Mouse (Mus musculus) G1E (cell line): ENCODE measurements around the gene Nit1. TPM values are rescaled to one million over a fixed set of nuclear protein-coding genes. Genes with fewer than 3 reads are reported as not detected.
"Not testable (repeated sequence)": the region's sequence is repeated elsewhere in the genome, so short reads cannot be mapped to it uniquely, and the experiment has no call there.

Source experiments
- ATAC-seq: 2 replicates; pipeline ENCODE4 v1.8.0; 2016; ENCODE audit warnings: mild to moderate bottlenecking; ENCODE audit not compliant: insufficient number of reproducible peaks, poor library complexity, low FRiP score, severe bottlenecking; ENCODE audit errors: extremely low read depth
- DNase-seq: peaks from one replicate; pipeline ENCODE4 v3.0.0; 2012; ENCODE audit warnings: low spot score
- H3K27me3 ChIP-seq: 2 replicates; pipeline ENCODE4 v1.6.1; 2012; ENCODE audit warnings: mild to moderate bottlenecking, low read length, inconsistent platforms; ENCODE audit not compliant: insufficient read depth
- H3K36me3 ChIP-seq: replicated peaks from 2 replicates; pipeline ENCODE3; 2012; ENCODE audit warnings: mild to moderate bottlenecking, inconsistent platforms
- H3K4me1 ChIP-seq: 2 replicates; pipeline ENCODE4 v1.6.1; 2012; ENCODE audit warnings: low read depth, low read length, inconsistent platforms, mixed read lengths; ENCODE audit not compliant: insufficient read depth
- H3K4me3 ChIP-seq: 2 replicates; pipeline ENCODE4 v1.5.1; 2012; ENCODE audit warnings: low read depth, mild to moderate bottlenecking, inconsistent platforms, low read length, moderate library complexity, mixed read lengths
- H3K9me3 ChIP-seq: replicated peaks from 2 replicates; pipeline ENCODE4 v1.6.1; 2012; ENCODE audit warnings: inconsistent platforms
- CTCF ChIP-seq: IDR thresholded peaks from 2 replicates; pipeline ENCODE4 v1.5.1; 2012; ENCODE audit warnings: low read depth, low read length, inconsistent platforms, mixed read lengths
- GATA1 ChIP-seq: IDR thresholded peaks from 2 replicates; pipeline ENCODE4 v1.6.1; 2012; ENCODE audit warnings: borderline replicate concordance, low read length, inconsistent platforms, mixed read lengths
- GATA2 ChIP-seq: IDR thresholded peaks from 2 replicates; pipeline ENCODE4 v1.6.1; 2012; ENCODE audit warnings: low read depth, low read length, inconsistent platforms, borderline replicate concordance
- POLR2AphosphoS5 ChIP-seq: IDR thresholded peaks from 2 replicates; pipeline ENCODE4 v1.6.1; 2012; ENCODE audit warnings: low read depth, low read length, inconsistent platforms; ENCODE audit not compliant: insufficient replicate concordance
- TAL1 ChIP-seq: conservative IDR thresholded peaks from 2 replicates; pipeline ENCODE4 v1.6.1; 2012; ENCODE audit warnings: low read depth, low read length, inconsistent platforms, mixed read lengths
- polyA plus RNA-seq: library from polyadenylated mRNA; stranded (reverse); fragments of >175 nt; gene quantifications from 2 replicates; pipeline ENCODE4 v1.2.3, GENCODE M21; 2012
- total RNA-seq, 2 experiments: library from RNA; stranded (forward) in 1 of 2; stranded (reverse) in 1 of 2; fragments of 200-1000 nt in 1 of 2; fragments of >200 nt in 1 of 2; fragmentation: Nextera tagmentation in 1 of 2; gene quantifications; 2 replicates each; pipeline ENCODE4 v1.2.3; 2014 to 2017

Nit1 gene
- total and polyA plus RNA-seq, 3 experiments, result 11.3 to 58.9 (median 17.9) TPM

- no peak for TF ChIP-seq CTCF
- TF ChIP-seq POLR2AphosphoS5, result no peak
- TF ChIP-seq TAL1, result no peak
- no peak for TF ChIP-seq GATA2
- TF ChIP-seq GATA1, result no peak
These were observed 19.9 kb downstream of the Nit1 start for GRCm38 (mm10) chr1:171325571-171325970.

DNA sequence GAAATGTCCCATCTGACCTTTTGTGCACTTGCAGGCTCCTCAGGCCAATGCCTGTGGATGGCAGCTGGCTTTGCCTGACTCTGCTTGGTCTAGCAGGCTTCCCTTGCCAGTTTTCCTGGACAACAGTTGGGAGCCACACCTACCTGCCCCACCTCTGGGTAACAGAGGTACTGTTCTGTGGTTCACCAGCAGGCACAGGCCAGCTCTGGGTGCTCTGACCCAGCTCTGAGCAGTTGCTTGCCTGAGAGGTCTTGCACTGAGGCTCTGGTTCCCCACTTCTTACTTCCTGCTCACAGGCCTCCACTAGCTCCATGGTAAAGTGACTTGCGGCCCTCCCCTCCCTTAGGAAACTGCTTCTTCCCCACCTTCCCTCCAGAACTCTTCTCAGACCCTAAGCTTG lies 23.4 kb downstream of the Nit1 start:
- ATAC-seq, result no peak
- DNase-seq, result no peak
- peaks cover 45% of the 10 kb centered on the region for H3K36me3 ChIP-seq
- H3K27me3 ChIP-seq, result no peaks in the 10 kb centered on the region
- TF ChIP-seq GATA2 (no peak), POLR2AphosphoS5 (no peak)
- no peaks in the 10 kb centered on the region for H3K9me3 ChIP-seq
- no peak overlapping the region for H3K4me3 ChIP-seq
- H3K4me1 ChIP-seq, result peaks cover 20% of the 10 kb centered on the region

More at GRCm38 (mm10) chr1:171325571-171325970, 19.9 kb downstream of the Nit1 start:
- Histone ChIP-seq H3K9me3 (no peaks in the 10 kb centered on the region), H3K27me3 (no peaks in the 10 kb centered on the region), H3K36me3 (peaks cover 43% of the 10 kb centered on the region), H3K4me3 (no peak overlapping the region), H3K4me1 (peaks cover 37% of the 10 kb centered on the region)
- no peak for DNase-seq
- ATAC-seq, result no peak

DNA sequence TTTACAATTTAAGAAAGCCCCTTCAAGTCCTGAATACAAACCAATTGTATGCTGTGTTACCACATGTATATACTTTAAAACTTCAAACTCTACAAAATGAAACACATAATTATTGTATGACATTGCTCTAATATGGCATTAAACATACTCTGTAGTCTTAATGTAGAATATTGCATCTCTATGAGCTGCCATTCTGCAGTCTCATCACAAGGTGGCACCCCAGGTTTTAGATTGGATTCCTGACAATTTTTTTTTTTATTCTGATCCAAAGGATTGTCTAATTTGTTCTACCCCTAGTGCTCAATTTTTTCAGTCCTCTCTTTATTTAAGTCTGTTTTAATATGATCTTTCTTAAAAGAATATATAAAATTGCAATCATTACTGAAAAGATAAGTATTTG lies 24.0 kb downstream of the Nit1 start:
- TF ChIP-seq POLR2AphosphoS5, result no peak
- TF ChIP-seq GATA1, result no peak
- TF ChIP-seq CTCF, result no peak
- no peak for TF ChIP-seq GATA2
- TF ChIP-seq TAL1, result no peak
- Histone ChIP-seq H3K27me3 (no peaks in the 10 kb centered on the region), H3K36me3 (peaks cover 43% of the 10 kb centered on the region), H3K9me3 (no peaks in the 10 kb centered on the region), H3K4me1 (peaks cover 20% of the 10 kb centered on the region), H3K4me3 (no peak overlapping the region)
- peak; percentile 28; the same call in 1 of the 2 replicates for ATAC-seq
- DNase-seq, result no peak

DNA sequence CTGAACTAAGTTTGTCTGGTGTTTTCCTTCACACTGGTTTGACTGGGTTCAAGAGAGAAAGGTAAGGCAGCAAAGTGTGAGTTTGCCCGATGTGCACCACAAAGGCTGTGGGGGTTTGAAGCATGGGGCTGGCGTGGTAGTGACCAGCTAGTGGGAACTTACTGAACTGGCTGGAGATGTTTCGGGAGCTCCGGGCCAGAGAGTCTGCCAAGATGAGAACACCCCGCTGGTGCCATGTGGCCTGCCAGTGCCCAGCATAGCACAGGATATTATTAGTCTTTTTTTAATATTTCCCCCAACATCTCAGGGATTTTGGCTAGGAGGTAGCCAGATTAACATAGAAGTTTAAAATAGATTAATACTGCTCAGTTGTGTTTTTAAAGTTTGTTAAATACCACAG lies 25.3 kb downstream of the Nit1 start:
- Histone ChIP-seq H3K36me3 (peaks cover 31% of the 10 kb centered on the region), H3K9me3 (no peaks in the 10 kb centered on the region), H3K4me3 (no peak overlapping the region), H3K4me1 (peaks cover 9% of the 10 kb centered on the region), H3K27me3 (no peaks in the 10 kb centered on the region)
- ATAC-seq, result no peak
- no peak for TF ChIP-seq GATA1
- TF ChIP-seq GATA2, result no peak
- no peak for TF ChIP-seq CTCF
- TF ChIP-seq POLR2AphosphoS5, result no peak
- TF ChIP-seq TAL1, result no peak
- DNase-seq, result no peak

GRCm38 (mm10) chr1:171319748-171320147 lies 25.7 kb downstream of the Nit1 start:
- ATAC-seq (no peak), DNase-seq (no peak)
- TF ChIP-seq TAL1, result no peak
- TF ChIP-seq GATA2, result no peak
- no peak for TF ChIP-seq CTCF
- TF ChIP-seq POLR2AphosphoS5, result no peak
- TF ChIP-seq GATA1, result no peak

GRCm38 (mm10) chr1:171309321-171309720 lies 36.1 kb downstream of the Nit1 start:
- Histone ChIP-seq H3K9me3 (no peaks in the 10 kb centered on the region), H3K4me3 (no peak overlapping the region), H3K36me3 (no peaks in the 10 kb centered on the region), H3K27me3 (peaks cover 12% of the 10 kb centered on the region), H3K4me1 (no peaks in the 10 kb centered on the region)
- DNase-seq (no peak), ATAC-seq (no peak)
- TF ChIP-seq POLR2AphosphoS5 (no peak), GATA1 (no peak), GATA2 (no peak), TAL1 (no peak), CTCF (no peak)

More at GRCm38 (mm10) chr1:171319748-171320147, 25.7 kb downstream of the Nit1 start:
- H3K4me3 ChIP-seq, result no peak overlapping the region
- H3K27me3 ChIP-seq, result no peaks in the 10 kb centered on the region
- peaks cover 5% of the 10 kb centered on the region for H3K4me1 ChIP-seq
- no peaks in the 10 kb centered on the region for H3K9me3 ChIP-seq
- peaks cover 27% of the 10 kb centered on the region for H3K36me3 ChIP-seq

GRCm38 (mm10) chr1:171306157-171306556 lies 39.3 kb downstream of the Nit1 start:
- DNase-seq, H3K4me1 ChIP-seq, H3K36me3 ChIP-seq, ATAC-seq, H3K9me3 ChIP-seq, H3K4me3 ChIP-seq: not testable (repeated sequence)
- H3K27me3 ChIP-seq, result peaks cover 12% of the 10 kb centered on the region
